Mouse (Mus musculus): ENCODE results near the gene Phf11c. TPM values are rescaled to one million over a fixed set of nuclear protein-coding genes. Genes with fewer than 3 reads are reported as not detected.
"Not testable (repeated sequence)": the region's sequence is repeated elsewhere in the genome, so short reads cannot be mapped to it uniquely, and the experiment has no call there.

Gene Phf11c
- polyA plus RNA-seq, 1 experiment from 2014 or later, result 0.53 TPM

DNA sequence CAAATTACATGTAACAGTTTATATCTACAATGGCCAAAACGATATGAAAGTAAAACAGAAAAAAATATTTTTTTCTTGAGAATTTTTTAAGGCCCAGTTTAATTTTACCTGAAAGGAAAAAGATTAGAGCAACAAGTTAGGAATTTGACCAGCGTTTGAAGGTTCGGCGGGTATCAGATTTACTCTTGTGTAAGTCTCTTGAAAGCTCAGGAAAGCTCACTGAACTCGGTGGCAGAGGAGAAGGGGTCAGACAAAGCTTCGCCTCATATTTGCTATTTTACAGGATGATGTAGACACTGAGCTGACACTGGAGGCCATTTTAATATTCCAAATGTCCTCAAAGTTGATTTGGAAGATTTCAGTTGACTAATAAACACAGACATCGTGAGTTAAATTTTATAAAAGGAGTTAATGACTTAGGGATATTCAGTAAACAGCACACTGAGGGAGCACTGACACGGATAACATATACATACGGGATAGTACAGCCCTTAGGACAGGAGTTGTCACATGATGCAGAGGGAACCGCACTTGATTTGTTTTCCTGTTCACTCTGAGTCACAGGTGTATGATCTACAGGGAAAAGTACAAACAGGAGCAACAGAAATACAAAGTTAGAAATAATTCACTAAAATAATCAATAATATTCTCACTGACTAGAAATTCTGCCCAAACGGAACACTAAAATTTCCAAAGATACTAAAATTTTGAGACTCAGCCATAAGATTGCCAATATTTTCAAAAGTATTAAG is 27.9 kb upstream of the Phf11c start:
- Histone ChIP-seq H3K9ac (ENCODE audit: low read length) (no peak overlapping the region), H3K4me3 (ENCODE audit: low read length) (no peak overlapping the region), H3K27me3 (ENCODE audit: control insufficient read depth, insufficient read depth, low read length) (no peaks in the 10 kb centered on the region), H3K9me3 (replicated peaks; ENCODE audit: control insufficient read depth, low read length) (no peaks in the 10 kb centered on the region), H3K4me2 (ENCODE audit: low read depth, low read length) (no peak overlapping the region), H3K27ac (ENCODE audit: low read length) (no peak overlapping the region), H3K4me1 (ENCODE audit: control insufficient read depth, insufficient read depth, low read length) (peaks cover 2% of the 10 kb centered on the region; the same call in 1 of the 2 replicates), H3K36me3 (ENCODE audit: control insufficient read depth, insufficient read depth) (no peaks in the 10 kb centered on the region)
- no peak for ATAC-seq (replicated peaks; ENCODE audit: extremely low read depth, insufficient read depth, low FRiP score)
- WGBS, result 87% methylated on average over 11 of the region's 11 CpGs

DNA sequence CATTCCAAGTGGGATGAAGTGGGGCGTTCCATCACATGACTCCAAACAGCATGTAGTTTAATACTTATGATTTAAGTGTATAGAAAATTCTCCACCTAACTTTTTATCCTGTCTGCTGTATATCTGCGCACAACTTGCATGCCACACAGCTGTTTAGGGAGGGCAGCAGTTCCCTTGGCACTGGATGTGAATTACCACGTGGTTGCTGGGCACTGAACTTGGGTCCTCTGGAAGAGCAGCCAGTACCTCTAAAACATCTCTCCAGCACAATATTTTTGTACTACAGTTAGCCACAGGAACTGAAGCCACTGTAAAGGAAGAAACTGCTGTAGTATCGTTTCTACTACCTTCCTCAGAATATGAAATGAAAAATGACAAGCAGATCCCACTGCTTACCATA is 23.0 kb upstream of the Phf11c start:
- no peak for ATAC-seq (replicated peaks; ENCODE audit: extremely low read depth, insufficient read depth, low FRiP score)
- WGBS, result 86% methylated on average over 4 of the region's 4 CpGs
- H3K9ac ChIP-seq (ENCODE audit: low read length), result no peak overlapping the region

DNA sequence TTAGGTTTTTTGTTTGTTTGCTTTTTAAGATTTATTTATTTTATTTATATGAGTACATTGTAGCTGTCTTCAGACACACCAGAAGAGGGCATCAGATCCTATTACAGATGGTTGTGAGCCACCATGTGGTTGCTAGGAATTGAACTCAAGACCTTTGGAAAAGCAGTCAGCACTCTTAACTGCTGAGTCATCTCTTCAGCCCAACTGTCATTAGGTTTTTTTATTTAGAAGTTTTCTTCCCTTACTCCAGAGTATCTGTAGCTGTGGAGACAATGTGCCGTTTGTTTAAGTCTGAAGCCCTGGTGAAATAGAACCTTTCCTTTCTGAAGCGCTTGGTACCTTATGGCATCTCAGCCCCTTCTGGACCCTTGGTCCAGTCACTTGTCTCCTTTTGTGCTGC is 19.8 kb upstream of the Phf11c start:
- H3K9me3 ChIP-seq (replicated peaks; ENCODE audit: control insufficient read depth, low read length); H3K27ac ChIP-seq (ENCODE audit: low read length); H3K9ac ChIP-seq (ENCODE audit: low read length); H3K4me2 ChIP-seq (ENCODE audit: low read depth, low read length); H3K36me3 ChIP-seq (ENCODE audit: control insufficient read depth, insufficient read depth); ATAC-seq (replicated peaks; ENCODE audit: extremely low read depth, insufficient read depth, low FRiP score); H3K27me3 ChIP-seq (ENCODE audit: control insufficient read depth, insufficient read depth, low read length); H3K4me1 ChIP-seq (ENCODE audit: control insufficient read depth, insufficient read depth, low read length); H3K4me3 ChIP-seq (ENCODE audit: low read length): not testable (repeated sequence)
- WGBS, result 90% methylated on average over 2 of the region's 2 CpGs

More for the DNA sequence above, 23.0 kb upstream of the Phf11c start:
- Histone ChIP-seq H3K27me3 (ENCODE audit: control insufficient read depth, insufficient read depth, low read length) (no peaks in the 10 kb centered on the region), H3K36me3 (ENCODE audit: control insufficient read depth, insufficient read depth) (0 out of 2 replicates have a peak, but pooled peaks cover 6% of the 10 kb centered on the region), H3K4me2 (ENCODE audit: low read depth, low read length) (no peak overlapping the region), H3K4me1 (ENCODE audit: control insufficient read depth, insufficient read depth, low read length) (peaks cover 2% of the 10 kb centered on the region; the same call in 1 of the 2 replicates), H3K4me3 (ENCODE audit: low read length) (no peak overlapping the region), H3K27ac (ENCODE audit: low read length) (no peak overlapping the region), H3K9me3 (replicated peaks; ENCODE audit: control insufficient read depth, low read length) (no peaks in the 10 kb centered on the region)

DNA sequence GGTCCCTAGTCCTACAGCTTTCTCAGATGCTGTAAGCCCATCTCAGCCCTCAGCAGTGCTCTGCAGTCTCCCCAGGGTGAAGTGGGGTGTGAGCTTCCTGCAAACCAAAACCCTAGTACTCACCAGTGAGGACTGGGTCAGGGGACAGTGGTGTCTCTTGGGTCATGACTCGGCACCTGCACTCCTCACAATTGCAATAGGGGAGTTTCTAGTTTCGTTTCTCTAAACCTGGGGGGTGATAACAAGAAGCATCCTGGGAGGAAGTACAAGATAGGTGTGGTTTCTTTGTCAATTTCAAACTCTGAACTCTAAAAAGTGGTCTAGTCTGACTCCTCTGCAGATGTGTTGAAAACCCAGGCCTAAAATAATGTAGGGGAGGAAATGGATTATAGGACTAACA is 1.8 kb upstream of the Phf11c start:
- H3K4me3 ChIP-seq (ENCODE audit: low read length), result no peak overlapping the region
- no peaks in the 10 kb centered on the region for H3K36me3 ChIP-seq (ENCODE audit: control insufficient read depth, insufficient read depth)
- H3K9ac ChIP-seq (ENCODE audit: low read length), result no peak overlapping the region
- no peaks in the 10 kb centered on the region for H3K9me3 ChIP-seq (replicated peaks; ENCODE audit: control insufficient read depth, low read length)
- H3K4me1 ChIP-seq (ENCODE audit: control insufficient read depth, insufficient read depth, low read length), result no peaks in the 10 kb centered on the region
- no peaks in the 10 kb centered on the region for H3K27me3 ChIP-seq (ENCODE audit: control insufficient read depth, insufficient read depth, low read length)
- no peak for ATAC-seq (replicated peaks; ENCODE audit: extremely low read depth, insufficient read depth, low FRiP score)
- H3K4me2 ChIP-seq (ENCODE audit: low read depth, low read length), result no peak overlapping the region
- no peak overlapping the region for H3K27ac ChIP-seq (ENCODE audit: low read length)
- WGBS, result 68% methylated on average over 2 of the region's 2 CpGs

DNA sequence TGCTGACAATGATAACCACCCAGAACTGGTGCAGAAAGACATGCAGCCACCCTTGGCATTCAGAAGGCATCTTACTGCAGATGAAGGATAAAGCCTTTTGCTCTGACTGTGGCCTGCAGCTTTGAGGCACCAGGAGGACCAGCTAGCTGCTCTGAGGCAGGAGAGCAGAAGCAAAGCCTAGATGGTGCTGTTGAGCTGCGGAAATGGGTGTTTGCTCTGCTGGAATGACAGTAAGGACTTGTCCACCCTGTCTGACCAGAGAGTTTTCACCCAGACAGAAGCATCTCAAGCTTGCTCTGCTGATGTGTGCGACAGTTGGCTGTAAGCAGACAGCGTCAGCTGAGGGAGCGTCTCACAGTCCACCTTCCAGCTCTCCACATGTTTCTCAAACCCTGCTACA is 5.0 kb downstream of the Phf11c start:
- ATAC-seq (replicated peaks; ENCODE audit: extremely low read depth, insufficient read depth, low FRiP score); H3K9me3 ChIP-seq (replicated peaks; ENCODE audit: control insufficient read depth, low read length); H3K27ac ChIP-seq (ENCODE audit: low read length); H3K4me3 ChIP-seq (ENCODE audit: low read length); H3K9ac ChIP-seq (ENCODE audit: low read length); H3K36me3 ChIP-seq (ENCODE audit: control insufficient read depth, insufficient read depth); H3K27me3 ChIP-seq (ENCODE audit: control insufficient read depth, insufficient read depth, low read length); H3K4me1 ChIP-seq (ENCODE audit: control insufficient read depth, insufficient read depth, low read length); H3K4me2 ChIP-seq (ENCODE audit: low read depth, low read length): not testable (repeated sequence)
- WGBS, result 49% methylated on average over 4 of the region's 4 CpGs

DNA sequence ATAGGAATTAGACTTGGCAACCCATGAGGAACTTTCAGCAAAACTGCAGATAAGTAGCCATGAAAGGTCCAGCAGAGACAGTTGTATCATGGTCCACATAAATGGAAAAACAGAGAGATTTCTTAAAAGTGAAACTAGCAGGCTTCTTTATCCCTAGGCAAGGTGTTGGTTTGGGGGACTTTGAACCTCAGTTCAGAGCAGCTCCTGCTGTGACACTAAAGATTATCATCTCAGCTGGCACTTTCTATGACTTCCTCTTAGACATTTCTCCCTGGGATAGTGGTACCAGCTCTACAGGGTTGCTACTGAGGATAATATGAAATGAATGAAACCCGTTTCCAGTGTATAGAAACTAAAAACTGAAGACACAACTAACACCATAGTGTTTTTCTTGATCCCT is 5.6 kb downstream of the Phf11c start:
- H3K27me3 ChIP-seq (ENCODE audit: control insufficient read depth, insufficient read depth, low read length), result no peaks in the 10 kb centered on the region
- no peaks in the 10 kb centered on the region for H3K36me3 ChIP-seq (ENCODE audit: control insufficient read depth, insufficient read depth)
- no peaks in the 10 kb centered on the region for H3K9me3 ChIP-seq (replicated peaks; ENCODE audit: control insufficient read depth, low read length)
- H3K4me2 ChIP-seq (ENCODE audit: low read depth, low read length), result no peak overlapping the region
- no peak overlapping the region for H3K27ac ChIP-seq (ENCODE audit: low read length)
- WGBS, result 48% methylated on average over 1 of the region's 1 CpGs
- no peaks in the 10 kb centered on the region for H3K4me1 ChIP-seq (ENCODE audit: control insufficient read depth, insufficient read depth, low read length)
- no peak for ATAC-seq (replicated peaks; ENCODE audit: extremely low read depth, insufficient read depth, low FRiP score)
- H3K9ac ChIP-seq (ENCODE audit: low read length), result no peak overlapping the region
- no peak overlapping the region for H3K4me3 ChIP-seq (ENCODE audit: low read length)

DNA sequence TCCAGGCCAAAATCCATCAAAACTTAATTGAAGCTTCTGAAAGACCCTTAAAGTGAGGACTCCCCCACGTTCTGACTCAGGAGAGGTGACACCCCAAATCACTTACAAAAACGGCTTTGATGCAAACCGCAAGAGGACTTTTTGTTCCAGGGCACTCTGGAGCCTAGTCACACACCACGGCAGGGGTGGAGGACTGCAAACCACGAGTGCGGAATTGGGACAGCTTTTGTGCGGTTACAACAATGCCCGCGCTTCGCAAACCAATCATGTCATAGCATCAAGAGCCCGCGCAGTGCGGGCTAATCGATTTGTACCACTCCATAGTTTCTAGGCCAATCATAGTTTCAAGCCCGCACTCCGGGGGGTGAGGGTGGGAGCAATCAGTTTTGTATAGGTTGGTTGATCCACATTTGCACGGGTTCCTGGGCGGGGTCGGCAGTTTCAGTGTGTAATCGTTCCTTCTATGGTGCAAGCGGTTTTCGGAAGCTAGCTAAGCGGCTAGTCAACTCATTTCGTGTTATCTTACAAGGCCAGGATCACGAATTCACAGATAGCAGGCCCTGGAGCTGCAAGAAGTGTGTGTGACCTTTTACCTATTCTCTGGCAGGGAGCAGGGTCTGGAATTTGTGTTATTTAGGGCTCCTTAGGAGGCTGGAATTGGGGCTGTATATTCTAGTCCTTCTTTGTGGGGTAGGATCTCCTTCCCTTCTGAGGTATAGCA is 24.7 kb downstream of the Phf11c start:
- ATAC-seq (replicated peaks; ENCODE audit: extremely low read depth, insufficient read depth, low FRiP score), result no peak
- no peaks in the 10 kb centered on the region for H3K36me3 ChIP-seq (ENCODE audit: control insufficient read depth, insufficient read depth)
- H3K4me1 ChIP-seq (ENCODE audit: control insufficient read depth, insufficient read depth, low read length), result peaks cover 3% of the 10 kb centered on the region; the same call in 1 of the 2 replicates
- no peak overlapping the region for H3K4me2 ChIP-seq (ENCODE audit: low read depth, low read length)
- H3K9ac ChIP-seq (ENCODE audit: low read length), result no peak overlapping the region
- 87% methylated on average over 25 of the region's 25 CpGs for WGBS
- peaks cover 10% of the 10 kb centered on the region for H3K9me3 ChIP-seq (replicated peaks; ENCODE audit: control insufficient read depth, low read length)
- H3K27ac ChIP-seq (ENCODE audit: low read length), result no peak overlapping the region
- H3K4me3 ChIP-seq (ENCODE audit: low read length), result no peak overlapping the region
- H3K27me3 ChIP-seq (ENCODE audit: control insufficient read depth, insufficient read depth, low read length), result no peaks in the 10 kb centered on the region

DNA sequence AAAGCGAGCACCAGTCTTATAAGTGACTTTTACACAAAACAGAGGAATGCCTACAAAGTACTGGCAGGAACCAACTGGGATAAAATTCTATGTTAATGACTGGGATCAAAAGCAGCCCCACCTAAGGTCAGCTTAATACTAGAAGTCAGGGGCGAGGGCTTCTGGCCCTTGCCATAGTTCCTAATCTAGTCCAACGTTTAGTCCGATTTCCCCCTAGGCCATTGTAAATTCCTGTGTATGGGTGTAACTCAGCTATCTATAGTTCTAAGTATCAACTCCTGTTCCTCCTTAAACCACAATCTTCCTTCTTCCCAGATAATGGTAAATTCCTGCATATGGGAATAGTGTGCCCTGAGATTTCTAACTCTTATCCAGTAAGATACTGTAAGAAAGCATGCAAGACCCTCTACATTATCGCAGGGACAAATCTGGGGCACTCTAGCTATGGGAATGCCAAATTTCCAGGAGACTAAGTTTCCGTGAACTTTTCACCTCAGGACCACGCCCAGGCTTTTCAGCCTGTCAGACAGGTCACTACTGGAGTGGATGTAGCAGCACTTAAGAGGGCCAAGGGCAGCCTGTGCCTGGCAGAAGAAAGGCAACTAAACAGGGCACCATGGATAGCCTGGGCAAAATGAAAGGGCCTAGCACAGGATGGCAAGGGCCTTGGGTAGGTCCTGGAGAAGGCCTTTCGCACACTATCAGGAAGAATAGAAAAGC is 28.6 kb downstream of the Phf11c start:
- WGBS, result 61% methylated on average over 8 of the region's 8 CpGs
- peaks cover 6% of the 10 kb centered on the region for H3K9me3 ChIP-seq (replicated peaks; ENCODE audit: control insufficient read depth, low read length)
- no peak overlapping the region for H3K4me3 ChIP-seq (ENCODE audit: low read length)
- no peak for ATAC-seq (replicated peaks; ENCODE audit: extremely low read depth, insufficient read depth, low FRiP score)
- H3K4me1 ChIP-seq (ENCODE audit: control insufficient read depth, insufficient read depth, low read length), result peaks cover 7% of the 10 kb centered on the region
- H3K36me3 ChIP-seq (ENCODE audit: control insufficient read depth, insufficient read depth), result no peaks in the 10 kb centered on the region
- no peak overlapping the region for H3K4me2 ChIP-seq (ENCODE audit: low read depth, low read length)
- H3K27me3 ChIP-seq (ENCODE audit: control insufficient read depth, insufficient read depth, low read length), result no peaks in the 10 kb centered on the region
- H3K9ac ChIP-seq (ENCODE audit: low read length), result no peak overlapping the region
- no peak overlapping the region for H3K27ac ChIP-seq (ENCODE audit: low read length)

DNA sequence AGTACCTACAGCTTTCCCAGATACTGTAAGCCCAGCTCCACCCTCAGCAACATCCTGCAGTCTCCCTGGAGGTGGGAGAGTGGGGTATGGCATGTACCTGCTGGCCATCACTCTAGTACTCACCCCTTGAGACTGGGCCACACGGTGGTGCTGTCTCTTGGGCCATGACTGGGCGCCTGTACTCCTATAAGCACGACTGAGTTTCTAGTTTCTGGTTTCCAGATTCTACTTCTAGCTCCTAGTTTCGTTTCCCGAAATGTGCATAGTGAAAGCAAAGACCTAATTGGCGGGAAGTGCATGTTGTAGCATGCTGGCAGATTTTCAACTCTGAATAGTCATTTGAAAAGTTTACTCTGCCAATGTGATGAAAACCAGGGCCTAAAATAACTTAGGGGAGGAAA is 29.9 kb downstream of the Phf11c start, which contains the start of gene Phf11d:
Gene Phf11d (minus strand): TSS at position 227 of the 401 bp plus-strand sequence.
- no peaks in the 10 kb centered on the region for H3K27me3 ChIP-seq (ENCODE audit: control insufficient read depth, insufficient read depth, low read length)
- H3K9me3 ChIP-seq (replicated peaks; ENCODE audit: control insufficient read depth, low read length), result no peaks in the 10 kb centered on the region; the same call in 1 of the 2 replicates
- 0 out of 2 replicates have a peak, but pooled peaks have one; percentile 32 for ATAC-seq (replicated peaks; ENCODE audit: extremely low read depth, insufficient read depth, low FRiP score)
- H3K4me2 ChIP-seq (ENCODE audit: low read depth, low read length), result peak within 1 kb of the TSS; percentile 49
- peak within 1 kb of the TSS; percentile 61 for H3K27ac ChIP-seq (ENCODE audit: low read length)
- WGBS, result 45% methylated on average over 6 of the region's 6 CpGs
- peaks cover 7% of the 10 kb centered on the region for H3K4me1 ChIP-seq (ENCODE audit: control insufficient read depth, insufficient read depth, low read length)
- no peaks in the 10 kb centered on the region for H3K36me3 ChIP-seq (ENCODE audit: control insufficient read depth, insufficient read depth)
- H3K4me3 ChIP-seq (ENCODE audit: low read length), result peak within 1 kb of the TSS; percentile 24; the same call in 1 of the 2 replicates
- H3K9ac ChIP-seq (ENCODE audit: low read length), result no peak within 1 kb of the TSS

All from heart, embryonic 16.5 days (tissue).